In genomic region chr4:134914864-134915209, GRCm38 (mm10) we compare ENCODE assay signal across 8 mouse cellular contexts. TPM values are rescaled to one million over a fixed set of nuclear protein-coding genes. Genes with fewer than 3 reads are reported as not detected.
DNase-seq lines count a peak whose midpoint lies in the region; ATAC-seq lines count a peak whose summit lies in the region.

Tmem50a (minus strand) TSS chr4:134915024.

- H3K27me3 ChIP-seq in intestine, embryonic 16.5 days (replicated peaks; ENCODE audit: control insufficient read depth, insufficient read depth, low read length), result no peaks in the 10 kb centered on the region
- H3K27me3 ChIP-seq in midbrain, embryonic 10.5 days (ENCODE audit: low read depth, poor library complexity, severe bottlenecking), result no peaks in the 10 kb centered on the region

- WGBS in intestine, embryonic 16.5 days, result under 1% methylated on average over 25 of the region's 25 CpGs
- under 1% methylated on average over 25 of the region's 25 CpGs for WGBS in midbrain, embryonic 10.5 days

- H3K36me3 ChIP-seq in intestine, embryonic 16.5 days (ENCODE audit: control insufficient read depth, insufficient read depth, low read length), result peaks cover 4% of the 10 kb centered on the region; the same call in 1 of the 2 replicates
- peaks cover 27% of the 10 kb centered on the region for H3K36me3 ChIP-seq in midbrain, embryonic 10.5 days

- peak within 1 kb of the TSS; percentile 88 for H3K9ac ChIP-seq in intestine, embryonic 16.5 days (ENCODE audit: low read depth, low read length)

- peak within 1 kb of the TSS; percentile 96 for H3K27ac ChIP-seq in intestine, embryonic 16.5 days (ENCODE audit: low read length)
- H3K27ac ChIP-seq in midbrain, embryonic 10.5 days (replicated peaks), result peak within 1 kb of the TSS; percentile 91

- H3K4me1 ChIP-seq in intestine, embryonic 16.5 days (ENCODE audit: control insufficient read depth, insufficient read depth, low read length), result peaks cover 9% of the 10 kb centered on the region
- peaks cover 26% of the 10 kb centered on the region for H3K4me1 ChIP-seq in midbrain, embryonic 10.5 days

- peak; percentile 94 for ATAC-seq in intestine, embryonic 16.5 days

- no peaks in the 10 kb centered on the region for H3K9me3 ChIP-seq in intestine, embryonic 16.5 days (ENCODE audit: control insufficient read depth, low read length)
- H3K9me3 ChIP-seq in midbrain, embryonic 10.5 days (replicated peaks), result peaks cover 5% of the 10 kb centered on the region; the same call in 1 of the 2 replicates

- intact Hi-C loops in left cerebral cortex, postnatal 36 days (cut with DNase I), result loop anchor here (2.0 kb wide), 1 partner anchor 20 kb away; no protein-coding TSS in a partner anchor

- peak within 1 kb of the TSS; percentile 47 for H3K4me2 ChIP-seq in intestine, embryonic 16.5 days (ENCODE audit: low read depth, low read length)

- peak; percentile 97 for DNase-seq in adrenal gland, postnatal 10 days
- peak; percentile 92 for DNase-seq in embryo, embryonic 9.5 days (ENCODE audit: extremely low spot score)
- DNase-seq in gastrocnemius, postnatal 4 days (ENCODE audit: low spot score in 2 of 2), result peak; percentile 92 to 96
- DNase-seq in left cerebral cortex, postnatal 36 days (ENCODE audit: low spot score in 2 of 2), result peak; percentile 90 to 92
- DNase-seq in midbrain, embryonic 10.5 days (ENCODE audit: low spot score), result peak; percentile 90
- peak; percentile 86 to 90 for DNase-seq in right cerebral cortex, postnatal 36 days (ENCODE audit: low spot score in 2 of 2)
- DNase-seq in urinary bladder, postnatal 4 days (ENCODE audit: low spot score in 2 of 2), result peak; percentile 90 to 94

- peak within 1 kb of the TSS; percentile 89 for H3K4me3 ChIP-seq in intestine, embryonic 16.5 days (ENCODE audit: low read length)
- peak within 1 kb of the TSS; percentile 92 for H3K4me3 ChIP-seq in midbrain, embryonic 10.5 days

RNA-seq across cellular contexts. Expression of gene Tmem50a, which starts in this region (rescaled TPM):
- 100 to 1,000 TPM; 169 to 183 TPM for total RNA-seq in adrenal gland, postnatal 10 days (2021)
- total RNA-seq in gastrocnemius, postnatal 4 days (2021), result 10 to 100 TPM; 64.7 to 71.9 TPM
- 146 and 155 TPM in 2 replicates for polyA plus RNA-seq in intestine, embryonic 16.5 days (2015; fragmentation: Nextera tagmentation; extraction: Ambion mirVana)
- total RNA-seq in left cerebral cortex, postnatal 36 days (2021), result 100 to 1,000 TPM; 116 to 138 TPM
- 127 and 135 TPM in 2 replicates for polyA plus RNA-seq in midbrain, embryonic 10.5 days (2016; fragmentation: Nextera tagmentation; extraction: Ambion mirVana)

Comparison
In these comparisons a context has a peak if more than half of its experiments do, and no peak if none do; other contexts are left out.
1. Peak in every context shown above with its lines: DNase-seq, ATAC-seq, H3K4me3 ChIP-seq and H3K27ac ChIP-seq.